Mouse (Mus musculus) urinary bladder, postnatal 4 days (tissue): ENCODE results near the gene Bloc1s4.

ENCODE experiments used
- DNase-seq, 2 experiments: peaks; one replicate each; pipeline ENCODE4 v3.0.0; 2021 to 2022; ENCODE audit warnings: low spot score in 2 of 2

The Bloc1s4 gene

GRCm38 (mm10) chr5:36742126-36742848, 6.2 kb downstream of the Bloc1s4 start:
- peak; percentile 61 to 90 for DNase-seq

DNA sequence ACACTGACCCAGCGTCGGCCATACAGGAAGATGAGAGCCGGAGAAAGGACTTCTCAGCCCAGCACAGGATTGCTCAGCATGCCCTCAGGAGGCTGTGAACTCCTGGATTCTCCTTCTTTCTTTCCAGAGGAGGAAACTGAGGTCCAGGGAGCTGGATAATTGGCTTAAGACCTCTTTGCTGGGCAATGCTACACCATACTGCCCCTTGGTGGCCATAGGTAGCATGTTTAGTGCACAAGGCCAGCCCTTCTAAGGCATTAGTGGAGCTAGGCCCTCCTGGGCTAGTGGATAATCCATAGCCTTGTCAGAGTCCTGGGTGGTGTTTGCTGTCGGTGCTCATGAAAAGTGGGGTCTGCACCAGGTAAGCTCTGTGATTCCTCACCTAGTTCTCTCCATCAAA, 8.6 kb downstream of the Bloc1s4 start:
- no peak for DNase-seq

- no peak for DNase-seq
Observed at GRCm38 (mm10) chr5:36738799-36739615, 9.4 kb downstream of the Bloc1s4 start.

DNA sequence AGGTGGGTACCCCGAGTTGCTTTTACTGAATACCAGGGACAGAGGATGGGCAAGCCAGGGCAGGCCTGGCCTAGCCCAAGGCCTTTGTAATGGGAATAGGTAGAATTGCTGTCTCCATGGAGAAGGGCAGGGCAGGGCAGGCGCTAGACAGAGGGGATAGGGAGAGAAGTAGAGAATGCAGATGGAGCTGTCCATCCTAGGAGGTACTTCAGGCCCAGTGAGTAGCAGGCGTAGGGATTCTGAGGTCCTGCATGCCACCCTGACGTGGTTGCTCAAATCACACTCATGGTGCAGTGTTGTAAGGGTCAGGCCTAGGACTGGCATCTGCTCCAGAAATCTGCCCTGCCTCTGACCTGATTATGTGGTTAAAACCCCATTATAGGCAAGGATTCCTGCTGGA, 10.7 kb downstream of the Bloc1s4 start:
- no peak for DNase-seq

DNA sequence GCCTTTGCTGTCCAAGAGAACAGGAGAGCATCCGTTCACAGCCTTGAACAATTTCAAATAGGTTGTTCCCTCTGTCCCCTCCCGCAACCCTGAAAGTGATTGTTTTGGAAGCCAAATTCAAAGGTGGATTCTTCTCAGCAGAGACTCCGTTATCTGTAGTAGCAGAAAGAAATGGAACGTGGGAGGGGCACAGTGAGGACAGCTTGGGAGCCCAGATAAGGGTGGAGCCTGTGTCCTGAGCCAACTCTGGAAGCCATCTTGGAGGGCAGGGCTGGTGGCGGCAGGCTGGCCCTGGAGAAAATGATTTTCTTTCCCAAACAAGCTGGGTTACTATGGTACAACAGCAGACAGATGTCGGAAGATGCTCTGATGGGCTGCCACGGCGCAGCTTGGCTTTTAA, 12.4 kb downstream of the Bloc1s4 start:
- DNase-seq, result peak in 1 of 2 experiments; percentile 40

GRCm38 (mm10) chr5:36735106-36735505, 13.3 kb downstream of the Bloc1s4 start:
- no peak for DNase-seq

DNA sequence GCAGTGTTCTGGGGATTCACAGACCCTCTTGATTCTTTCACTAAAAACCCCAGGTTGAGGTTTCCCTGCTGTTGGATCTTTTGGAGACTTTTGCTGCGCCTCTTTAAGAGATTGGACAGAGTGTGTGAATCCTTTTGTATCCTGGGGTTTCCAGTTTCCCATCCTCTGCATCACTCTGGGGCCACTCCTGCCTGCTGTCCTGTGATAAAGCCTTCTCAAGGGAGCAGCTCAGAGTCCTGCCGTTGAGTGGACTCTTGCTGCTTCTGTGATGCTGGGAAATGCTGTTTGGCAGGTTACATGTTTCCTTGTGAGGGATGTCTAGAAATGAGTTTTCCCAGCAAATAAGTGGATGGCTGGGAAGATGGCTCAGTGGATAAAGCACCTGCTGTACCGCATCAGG, 15.0 kb downstream of the Bloc1s4 start:
- DNase-seq, result no peak

DNA sequence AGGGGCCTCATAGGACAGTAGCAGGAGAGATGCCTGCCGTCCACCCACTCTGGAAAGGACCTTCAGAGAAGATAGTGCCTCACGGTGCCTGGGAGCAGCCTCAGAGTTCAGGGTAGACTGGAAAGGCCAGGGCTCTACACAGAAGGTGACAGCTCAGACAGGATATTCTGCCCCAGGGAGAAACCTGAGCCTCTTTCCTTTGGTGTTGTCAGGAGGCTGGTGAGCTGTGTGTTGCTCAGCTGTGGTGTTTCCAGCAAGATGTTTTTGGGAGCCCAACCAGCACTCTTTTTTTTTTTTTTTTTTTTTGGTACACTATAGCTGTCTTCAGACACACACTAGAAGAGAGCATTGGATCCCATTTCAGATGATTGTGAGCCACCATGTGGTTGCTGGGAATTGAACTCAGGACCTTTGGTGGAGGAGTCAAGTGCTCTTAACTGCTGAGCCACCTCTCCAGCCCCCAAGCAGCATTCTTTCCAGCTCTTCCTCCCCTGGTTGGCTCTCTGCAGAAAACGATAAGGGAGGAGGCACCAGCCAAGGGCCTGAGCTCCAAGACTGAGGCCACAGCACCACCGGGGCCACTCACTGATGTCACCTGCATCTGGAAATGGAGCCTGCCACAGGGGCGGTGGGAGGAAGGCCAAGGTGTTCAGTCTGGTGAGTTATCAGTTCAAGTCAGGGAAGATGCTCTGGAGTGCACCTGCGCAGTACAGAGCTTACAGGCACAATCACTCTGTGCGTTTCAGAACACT, 16.4 kb downstream of the Bloc1s4 start:
- peak in 1 of 2 experiments; percentile 15 for DNase-seq

DNA sequence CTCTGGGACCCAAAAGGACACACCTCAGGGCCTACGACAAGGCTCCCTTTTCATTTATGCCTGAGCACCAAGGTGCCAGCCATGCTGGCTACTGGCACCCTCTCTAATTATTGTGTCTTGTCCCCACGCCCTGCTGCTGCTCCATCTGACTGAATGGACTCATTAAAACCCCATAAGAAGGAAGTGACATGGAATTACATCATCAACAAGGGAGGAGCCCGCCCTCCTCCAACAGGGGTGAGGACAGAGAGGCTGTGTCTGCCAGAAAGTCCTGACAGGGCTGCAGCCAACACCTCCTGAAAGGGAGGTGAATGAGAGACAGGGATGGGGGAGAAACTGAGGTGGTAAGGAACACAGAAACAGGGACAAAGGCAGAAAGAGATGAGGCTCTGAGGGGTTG, 17.8 kb downstream of the Bloc1s4 start:
- peak in 1 of 2 experiments; percentile 16 for DNase-seq

- DNase-seq, result no peak
Observed at GRCm38 (mm10) chr5:36729923-36730322, 18.5 kb downstream of the Bloc1s4 start.

DNA sequence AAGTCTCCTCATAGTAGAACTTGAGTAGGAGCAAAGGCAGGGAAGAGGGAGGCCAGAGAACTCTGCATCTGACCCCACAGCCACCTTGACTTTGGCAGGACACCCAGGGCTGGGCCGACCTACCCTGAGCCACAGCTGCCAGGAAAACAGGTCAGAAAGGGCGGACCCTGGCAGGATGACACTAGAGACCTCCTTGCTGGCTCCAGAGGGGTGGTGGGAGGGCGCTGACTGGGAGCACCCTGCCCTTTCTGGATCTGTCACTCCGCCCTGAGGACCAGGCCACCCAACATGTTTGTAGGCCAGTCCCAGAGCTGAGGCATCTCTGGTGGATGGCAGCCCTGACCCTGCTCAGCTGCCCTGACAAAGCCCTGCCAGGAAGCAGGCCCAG, 19.4 kb downstream of the Bloc1s4 start:
- no peak for DNase-seq

GRCm38 (mm10) chr5:36728403-36729085, 19.9 kb downstream of the Bloc1s4 start:
- DNase-seq, result no peak

DNA sequence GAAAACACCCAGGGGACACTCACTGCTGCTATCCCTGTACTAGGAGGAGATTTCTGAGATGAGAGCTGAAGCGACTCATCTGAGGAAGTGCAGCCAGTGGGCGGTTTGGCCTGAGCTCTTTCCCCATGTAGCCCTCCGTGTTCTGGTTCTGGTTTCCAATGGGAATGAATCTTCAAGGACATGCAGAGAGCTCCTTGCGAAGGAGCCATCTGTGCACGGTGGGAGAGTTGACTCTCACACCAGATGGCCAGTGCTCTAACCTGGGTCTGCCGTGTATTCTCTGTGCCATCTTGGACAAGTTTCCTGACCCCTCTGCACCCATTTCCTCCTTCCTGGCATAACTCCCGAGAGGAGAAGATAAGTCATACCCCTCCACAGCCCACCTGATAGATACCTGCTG, 20.7 kb downstream of the Bloc1s4 start:
- DNase-seq, result no peak

GRCm38 (mm10) chr5:36727136-36727535, 21.3 kb downstream of the Bloc1s4 start:
- DNase-seq, result no peak

GRCm38 (mm10) chr5:36726387-36726801, 22.1 kb downstream of the Bloc1s4 start:
- no peak for DNase-seq

DNA sequence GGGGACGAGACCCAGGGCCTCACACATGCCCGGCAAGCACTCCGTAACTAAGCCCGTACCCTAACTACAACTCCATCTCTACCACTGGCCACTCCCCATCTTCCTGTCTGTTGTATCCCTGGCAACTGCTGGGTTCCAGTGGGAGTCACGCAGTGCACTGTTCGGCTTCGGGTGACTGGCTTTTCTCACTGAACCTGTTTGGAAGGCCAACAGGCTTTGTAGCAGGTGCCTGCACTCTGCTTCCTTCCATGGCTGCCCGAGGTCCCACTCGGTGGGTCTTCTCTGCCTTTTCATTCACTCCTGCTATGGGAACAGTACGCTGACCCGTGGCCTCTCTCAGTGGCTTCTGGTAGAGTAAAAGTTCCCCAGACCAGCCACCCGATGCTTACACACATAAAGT, 22.6 kb downstream of the Bloc1s4 start:
- DNase-seq, result no peak

- DNase-seq, result no peak
Observed at GRCm38 (mm10) chr5:36724274-36724673, 24.2 kb downstream of the Bloc1s4 start.

DNA sequence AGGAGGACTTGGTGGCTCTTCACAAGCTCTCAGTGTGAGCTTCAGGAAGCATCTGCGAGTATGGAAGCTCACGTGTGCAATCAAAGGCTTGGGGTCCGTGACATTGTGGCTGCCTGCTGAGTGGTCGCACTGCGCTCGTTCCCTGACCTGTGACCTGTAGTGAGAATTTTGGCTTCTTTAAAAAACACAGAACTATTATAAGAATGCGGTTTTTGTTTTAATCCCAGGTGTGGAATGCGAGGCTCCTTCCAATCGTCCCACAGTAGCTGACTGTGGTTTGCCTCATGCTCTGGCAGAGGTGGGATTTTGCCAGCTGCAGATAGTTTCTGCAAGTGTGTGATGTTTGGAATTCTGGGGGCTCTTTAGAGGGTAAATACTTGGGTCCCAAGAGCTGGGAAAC, 25.1 kb downstream of the Bloc1s4 start:
- no peak for DNase-seq

- DNase-seq, result no peak
Observed at GRCm38 (mm10) chr5:36722415-36722856, 26.0 kb downstream of the Bloc1s4 start.

GRCm38 (mm10) chr5:36720710-36721375, 27.6 kb downstream of the Bloc1s4 start:
- DNase-seq, result no peak

DNA sequence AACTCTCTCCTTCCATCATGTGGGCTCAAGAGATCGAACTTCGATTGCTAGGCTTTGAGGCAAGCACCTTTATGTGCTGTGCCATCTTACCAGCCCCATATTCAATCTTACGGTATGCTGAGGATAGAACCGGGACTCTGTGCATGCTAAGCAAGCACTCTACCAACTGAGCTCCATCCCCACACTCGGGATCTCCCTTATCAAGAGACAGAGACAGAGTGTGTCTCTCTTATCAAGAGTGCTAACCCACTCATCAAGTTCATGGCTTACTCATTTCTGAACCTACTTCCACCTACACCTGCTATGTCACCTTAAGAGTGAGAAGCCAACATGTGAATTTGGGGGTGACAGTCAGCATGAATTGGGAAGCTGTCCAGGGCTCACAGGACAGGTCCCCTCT, 28.2 kb downstream of the Bloc1s4 start:
- no peak for DNase-seq
